Mouse (Mus musculus) ZHBTc4 (cell line): ENCODE data around the gene Tom1l2.

Source experiments
- DNase-seq: peaks from one replicate; pipeline ENCODE4 v3.0.0-alpha.2; 2011; ENCODE audit warnings: low read depth, low spot score

Tom1l2 gene

DNA sequence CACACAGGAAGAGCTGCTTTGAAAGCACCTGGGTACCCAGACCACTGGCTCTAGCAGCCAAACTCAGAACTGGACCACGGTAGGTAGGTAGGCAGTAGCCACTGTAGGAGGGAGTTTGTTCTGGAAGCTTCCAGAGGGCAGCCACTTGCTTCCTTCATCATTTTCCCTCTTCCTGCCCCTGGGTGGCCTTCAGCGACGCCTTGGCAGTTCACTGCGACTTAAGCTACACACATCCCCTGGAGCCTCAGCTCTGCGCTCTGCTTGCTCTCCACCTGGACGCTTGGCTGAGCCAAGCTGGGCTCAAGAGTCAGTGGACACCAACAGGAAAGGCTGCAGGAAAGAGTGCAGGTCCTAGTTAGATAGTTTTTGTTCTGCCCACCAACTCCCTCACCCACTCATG lies 174.7 kb downstream of the Tom1l2 start:
- no peak for DNase-seq

DNA sequence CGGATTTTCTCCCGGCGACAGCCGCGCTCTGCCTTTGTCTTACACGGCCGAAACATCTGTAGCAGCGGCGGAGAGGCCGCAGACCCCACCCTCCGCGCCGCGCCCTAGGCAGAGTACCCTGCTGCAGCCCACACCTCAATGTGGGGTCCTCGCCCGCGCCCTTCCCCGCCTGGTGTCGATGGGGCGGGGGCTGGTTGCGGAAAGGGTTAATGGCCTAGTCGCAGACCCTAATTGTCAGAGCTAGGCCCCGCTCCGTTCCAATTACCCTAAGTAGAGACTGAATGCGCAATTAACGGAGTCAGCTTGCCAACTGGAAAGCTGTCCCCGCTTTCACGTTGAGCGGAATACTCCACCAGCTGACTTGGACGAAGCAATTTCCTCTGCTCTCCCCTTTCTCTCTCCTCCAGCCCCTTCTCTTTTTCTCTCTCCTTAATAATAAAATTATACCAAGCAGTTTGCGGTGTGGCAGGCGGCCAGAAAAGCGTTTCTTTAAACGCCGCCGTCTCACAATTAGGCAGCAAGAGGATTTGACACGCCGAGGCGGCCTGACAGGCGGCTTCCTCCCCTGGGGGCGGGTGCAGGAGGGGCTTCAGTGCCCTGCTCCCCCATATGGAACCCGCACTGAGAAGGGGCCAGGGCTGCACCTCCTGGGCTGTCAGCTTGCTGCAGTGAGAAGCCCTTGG lies 175.6 kb downstream of the Tom1l2 start:
- no peak for DNase-seq
